Mouse (Mus musculus): ENCODE data around the gene Raf1. TPM values are rescaled to one million over a fixed set of nuclear protein-coding genes. Genes with fewer than 3 reads are reported as not detected.
A peak's percentile ranks its signal among the peaks of the same experiment; 100 is the strongest.

The Raf1 gene
- total RNA-seq, 2 experiments from 2014 or later = 78.5 to 79.3 TPM

DNA sequence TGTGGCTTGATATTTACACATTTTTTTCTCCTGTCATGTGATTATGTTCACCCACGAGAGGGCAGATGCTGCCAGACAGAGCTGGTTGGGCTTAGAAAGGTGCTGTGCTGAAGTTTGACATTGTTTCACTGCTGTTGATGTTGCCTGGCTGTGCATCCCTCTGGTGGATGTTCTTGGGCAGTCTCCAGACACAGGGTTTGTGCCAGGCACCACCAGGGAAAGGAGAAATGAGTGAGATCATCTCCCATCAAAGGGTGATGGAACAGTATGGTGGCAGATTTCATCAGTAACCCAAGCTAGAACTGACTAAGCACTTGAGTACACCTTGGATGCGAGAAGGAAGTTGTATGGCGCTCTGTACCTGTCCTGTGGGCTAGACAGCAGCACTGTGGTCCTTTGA is 60.5 kb downstream of the Raf1 start:
- no peak for DNase-seq (ENCODE audit: low spot score in 2 of 2)

DNA sequence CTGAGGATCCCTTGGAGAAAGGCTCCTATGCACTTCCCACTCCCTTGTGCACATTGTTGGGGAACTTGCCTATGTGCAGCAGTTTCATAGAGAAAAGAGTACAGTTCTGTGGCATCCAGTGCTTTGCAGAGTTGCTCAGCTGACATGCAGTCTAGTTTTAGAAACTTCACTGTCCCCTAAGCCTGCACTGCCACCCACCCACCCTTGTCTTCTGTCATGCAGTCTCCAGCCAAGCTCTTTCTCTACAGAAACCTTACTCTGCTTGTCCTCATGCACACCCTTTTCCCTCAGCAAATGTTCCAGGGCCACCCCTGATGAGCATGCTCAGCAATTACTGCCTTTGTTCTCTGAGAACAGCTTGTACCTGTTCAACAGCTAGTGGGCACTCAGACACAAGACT is 62.6 kb downstream of the Raf1 start:
- DNase-seq (ENCODE audit: low spot score in 2 of 2) = no peak

DNA sequence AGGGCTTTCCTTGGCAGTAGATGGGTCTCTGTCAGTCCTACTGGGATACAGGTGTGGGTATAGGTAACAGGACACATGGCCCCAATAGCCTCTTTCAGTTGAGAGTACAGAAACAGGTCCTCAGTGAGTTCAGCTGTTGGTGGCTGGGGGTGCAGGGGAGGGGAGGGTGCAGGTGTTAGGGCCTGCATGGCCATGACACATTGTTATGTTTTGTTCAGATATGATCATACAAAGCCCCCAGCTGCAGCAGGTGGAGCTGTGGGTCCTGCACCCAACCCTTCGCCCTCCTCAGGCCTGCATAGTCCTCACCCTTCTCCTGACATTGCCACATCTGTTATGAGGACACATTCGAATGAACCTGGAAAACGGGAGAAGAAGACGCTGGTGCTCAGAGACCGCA is 66.1 kb downstream of the Raf1 start:
- DNase-seq (ENCODE audit: low spot score in 2 of 2) = no peak

DNA sequence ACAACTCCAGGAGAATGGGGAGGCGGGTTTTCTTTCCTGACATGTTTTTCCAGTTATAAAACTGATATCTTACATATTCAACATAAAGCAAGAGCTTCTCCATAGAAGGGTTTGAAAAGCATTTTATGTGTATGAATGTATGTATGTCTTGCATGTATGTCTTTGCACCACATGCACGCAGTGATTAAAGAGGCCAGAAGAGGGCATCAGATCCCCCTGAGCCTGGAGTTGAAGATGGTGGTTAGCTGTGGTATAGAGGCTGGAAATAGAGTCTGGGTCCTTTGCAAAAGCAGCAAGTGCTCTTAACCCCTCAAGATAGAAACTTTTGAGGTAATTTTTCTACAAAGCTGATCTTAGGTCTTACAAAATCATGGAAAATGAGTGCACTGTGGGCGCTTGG is 67.3 kb downstream of the Raf1 start:
- no peak for DNase-seq (ENCODE audit: low spot score in 2 of 2)

DNA sequence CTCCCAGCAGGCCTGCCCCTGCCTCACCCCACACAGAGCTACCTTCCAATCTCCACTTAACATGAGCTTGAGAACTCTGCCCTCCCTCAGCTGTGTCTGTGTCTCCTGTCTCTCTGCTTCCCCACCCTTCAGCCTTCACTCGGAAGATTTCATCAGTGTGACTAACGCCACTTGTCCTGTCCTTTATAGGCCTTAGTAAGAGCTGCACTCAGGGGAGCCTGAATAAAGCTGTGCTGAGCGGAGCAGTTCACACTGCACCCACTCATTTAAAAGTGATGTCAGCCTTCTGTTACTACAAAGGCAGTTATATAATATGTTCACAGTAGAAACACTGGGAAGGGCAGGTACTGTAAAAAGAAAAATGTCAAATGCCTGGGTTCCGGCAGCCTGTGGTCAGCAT is 69.0 kb downstream of the Raf1 start:
- peak; percentile 33 to 81 for DNase-seq (ENCODE audit: low spot score in 2 of 2)

DNA sequence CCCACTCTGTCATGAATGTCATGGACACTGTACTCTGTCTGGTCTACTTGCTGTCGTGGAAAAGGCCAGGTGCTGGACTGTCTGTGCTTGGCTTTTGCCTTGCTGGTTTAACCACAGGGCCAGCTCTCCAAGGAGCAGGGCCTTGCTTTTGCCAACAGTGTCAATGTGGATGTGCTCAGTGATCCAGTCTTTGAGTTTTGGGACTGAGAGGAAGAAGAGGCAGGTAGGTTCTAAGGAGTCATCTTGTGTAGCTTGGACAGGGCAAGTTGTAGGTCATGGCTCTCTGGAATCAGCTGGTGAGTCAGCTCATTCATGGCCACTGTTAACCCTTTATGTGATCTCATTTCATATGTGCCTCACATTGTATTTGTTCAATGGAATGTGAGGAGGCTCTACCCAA is 70.0 kb downstream of the Raf1 start:
- DNase-seq (ENCODE audit: low spot score in 2 of 2) = no peak

DNA sequence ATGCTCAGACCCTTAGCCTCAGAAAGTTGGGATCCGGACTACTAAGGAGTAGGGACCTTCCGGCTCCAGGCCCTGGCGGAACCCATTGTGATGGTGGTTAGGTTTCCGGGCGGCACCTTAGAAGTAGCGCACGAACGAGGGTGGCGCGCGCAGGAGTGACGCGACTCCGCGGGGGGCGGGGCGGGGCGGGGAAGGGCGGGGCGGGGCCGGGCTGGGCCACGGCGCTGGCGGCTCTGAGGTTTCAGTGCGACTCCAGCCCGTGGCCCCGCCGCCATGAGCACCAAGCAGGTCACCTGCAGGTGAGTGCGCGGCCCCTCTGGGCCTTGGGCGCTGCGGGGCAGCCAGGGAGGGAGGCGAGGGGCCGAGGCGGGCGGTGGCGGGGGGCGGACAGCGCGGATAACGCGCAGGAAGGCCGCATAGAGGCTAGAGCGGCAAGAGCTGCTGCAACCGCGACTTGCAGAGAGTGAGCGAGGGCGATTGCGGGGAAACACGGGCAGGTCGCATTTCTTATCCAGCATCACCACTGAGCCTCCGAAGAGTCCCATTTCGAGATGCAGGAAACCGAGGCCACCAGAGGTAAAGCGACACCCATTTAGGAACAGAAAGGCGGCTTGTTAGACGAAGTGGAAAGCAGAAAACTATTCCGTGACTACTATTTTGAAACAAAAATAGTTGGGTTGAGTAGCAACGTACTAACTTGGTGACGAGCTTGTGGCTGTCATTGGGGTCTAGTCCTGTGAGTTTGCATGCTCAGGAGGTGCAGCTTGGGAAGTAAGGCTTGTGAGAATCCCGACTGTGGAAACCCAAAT is 74.5 kb downstream of the Raf1 start, which contains the start of gene Mkrn2:
Gene Mkrn2 (plus strand): TSS at position 188 of the 809 bp plus-strand sequence.
- DNase-seq (ENCODE audit: low spot score in 2 of 2) = peak; percentile 60 to 79

DNA sequence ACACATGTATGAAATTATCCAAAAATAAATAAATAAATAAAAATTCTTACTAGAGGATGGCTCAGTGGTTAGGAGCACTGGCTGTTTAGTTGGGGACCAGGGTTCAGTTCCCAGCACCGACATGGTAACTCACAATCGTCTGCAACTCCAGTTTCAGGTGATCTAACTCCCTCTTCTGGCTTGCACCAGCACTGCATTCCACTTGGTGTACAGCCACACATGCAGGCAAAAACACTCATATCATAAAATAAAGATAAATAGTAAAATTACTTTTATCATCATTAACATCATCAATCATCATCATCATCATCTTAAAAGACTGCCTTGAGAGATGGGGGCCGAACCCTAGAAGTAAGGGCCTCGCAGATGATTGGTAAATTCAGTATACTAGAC is 75.1 kb downstream of the Raf1 start:
- no peak for DNase-seq (ENCODE audit: low spot score in 2 of 2)

DNA sequence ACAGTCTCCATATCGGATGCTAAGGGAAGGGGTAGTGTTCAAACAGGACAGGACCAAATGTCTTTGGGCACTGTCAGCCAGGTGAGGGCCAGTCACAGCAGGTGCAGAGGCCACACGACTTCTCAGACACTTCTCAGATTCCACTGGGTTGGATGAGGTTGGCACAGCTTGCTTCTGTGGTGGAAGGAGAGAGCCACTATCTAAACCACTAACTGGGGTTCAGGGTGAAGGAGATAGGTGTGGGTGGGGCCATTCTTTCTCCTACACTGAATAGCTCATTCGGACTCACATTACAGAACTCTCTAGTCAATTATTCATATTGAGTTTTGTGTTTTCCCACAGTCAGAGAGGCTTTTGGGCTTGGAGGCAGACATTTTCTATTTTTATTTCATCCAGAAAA is 80.8 kb downstream of the Raf1 start:
- DNase-seq (ENCODE audit: low spot score in 2 of 2) = no peak

DNA sequence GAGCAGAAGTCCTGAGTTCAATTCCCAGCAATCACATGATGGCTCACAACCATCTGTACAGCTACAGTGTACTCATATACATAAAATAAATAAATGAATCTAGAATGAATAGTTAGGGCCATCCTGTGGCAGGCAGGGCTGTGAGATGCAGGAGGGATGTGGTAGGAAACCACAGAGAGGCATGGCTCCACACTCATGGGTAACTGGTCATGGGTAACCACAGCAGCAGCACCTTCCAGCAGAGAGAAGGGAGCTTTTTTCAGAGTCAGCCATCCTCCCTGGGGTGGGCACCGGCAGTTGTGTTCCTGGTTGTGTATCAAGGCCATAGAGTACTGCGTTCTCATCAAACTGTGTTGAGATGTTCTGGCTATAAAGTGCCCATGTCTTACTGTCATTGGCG is 82.0 kb downstream of the Raf1 start:
- no peak for DNase-seq (ENCODE audit: low spot score in 2 of 2)

DNA sequence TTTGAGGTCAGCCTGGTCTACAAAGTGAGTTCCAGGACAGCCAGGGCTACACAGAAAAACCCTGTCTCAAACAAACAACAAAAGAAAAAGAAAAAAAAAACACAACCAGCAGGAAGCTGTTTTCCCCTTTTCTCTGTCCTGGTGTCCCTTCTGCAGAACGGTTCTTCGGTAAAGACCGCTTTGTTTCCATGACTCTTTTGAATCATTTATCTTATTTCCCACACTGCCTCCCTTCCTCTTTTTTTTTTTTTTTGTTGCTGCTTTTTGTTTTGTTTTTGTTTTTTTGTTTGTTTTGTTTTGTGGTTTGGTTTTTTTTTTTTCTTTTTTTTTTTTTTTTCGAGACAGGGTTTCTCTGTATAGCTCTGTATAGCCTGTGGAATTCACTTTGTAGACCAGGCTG is 83.2 kb downstream of the Raf1 start:
- DNase-seq (ENCODE audit: low spot score in 2 of 2) = no peak

DNA sequence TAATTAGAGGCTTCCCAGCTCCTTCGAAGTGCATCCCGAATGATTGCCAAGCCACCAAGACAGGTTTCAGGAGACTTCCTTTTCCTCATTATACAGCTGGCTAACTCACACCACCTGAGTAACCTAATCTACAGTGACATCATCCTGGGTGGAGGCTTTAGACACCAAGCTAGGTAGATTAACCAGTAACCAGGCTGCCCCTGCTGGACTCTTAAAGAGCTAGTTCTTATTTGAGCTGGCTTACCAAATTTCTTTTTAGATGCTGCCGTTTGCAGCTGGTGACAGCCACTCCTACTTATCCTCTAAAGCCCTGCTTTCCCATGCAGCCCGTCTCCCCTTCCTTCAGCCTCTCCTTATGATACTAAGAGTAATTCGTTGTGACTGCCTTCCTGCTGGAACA is 84.0 kb downstream of the Raf1 start, which contains the start of gene Mkrn2os:
Gene Mkrn2os (minus strand): TSS at position 119 of the 400 bp plus-strand sequence.
- DNase-seq (ENCODE audit: low spot score in 2 of 2) = no peak

DNA sequence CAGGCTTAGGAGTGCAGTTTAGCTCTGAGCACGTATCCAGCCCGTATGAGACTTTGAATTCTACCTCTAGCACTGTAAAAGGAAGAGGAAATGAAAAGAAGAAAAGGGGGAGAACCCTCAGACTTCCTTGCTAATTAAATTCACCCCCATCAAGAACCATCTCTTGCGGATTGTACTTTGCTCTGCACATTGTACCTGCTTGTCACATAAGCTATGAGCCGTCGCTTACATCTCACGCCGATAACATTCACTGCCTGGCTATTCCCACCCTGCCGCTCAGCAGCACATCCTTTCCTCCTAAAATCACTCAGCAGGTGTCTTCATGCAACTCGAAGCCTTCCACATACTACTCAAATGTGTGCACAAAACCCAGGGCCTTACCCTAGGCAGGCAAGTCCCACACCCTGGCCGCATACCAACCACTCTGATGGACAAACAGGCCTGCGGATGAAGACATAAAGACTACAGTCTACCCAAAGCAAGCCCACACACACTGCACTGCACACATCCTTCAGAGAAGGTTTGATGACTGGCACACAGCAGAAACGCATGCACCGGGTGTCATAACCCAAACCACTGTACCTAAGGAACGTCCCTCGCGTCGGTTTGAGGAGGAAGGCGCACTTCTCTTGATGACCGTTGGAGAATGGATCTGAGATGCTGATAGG is 84.6 kb downstream of the Raf1 start:
- no peak for DNase-seq (ENCODE audit: low spot score in 2 of 2)

DNA sequence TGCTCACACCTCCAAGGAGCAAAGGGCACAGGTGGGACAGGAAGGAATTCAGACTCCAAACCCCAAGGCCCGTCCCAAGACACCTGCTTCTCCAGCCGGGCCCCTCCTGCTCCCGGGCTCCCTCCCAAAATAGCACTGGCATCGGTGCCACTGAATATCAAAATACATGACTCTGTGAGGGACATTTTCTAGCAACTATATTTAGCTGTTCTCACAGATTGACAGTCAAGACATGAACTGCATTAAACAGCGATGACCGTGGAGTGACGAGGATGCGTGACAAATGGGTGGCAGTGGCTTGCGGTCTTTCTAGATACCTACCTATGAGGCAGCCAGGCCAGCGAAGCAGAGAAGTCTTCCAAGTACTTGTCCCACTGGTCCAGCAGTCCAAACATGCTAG is 90.1 kb downstream of the Raf1 start:
- DNase-seq (ENCODE audit: low spot score in 2 of 2) = no peak

DNA sequence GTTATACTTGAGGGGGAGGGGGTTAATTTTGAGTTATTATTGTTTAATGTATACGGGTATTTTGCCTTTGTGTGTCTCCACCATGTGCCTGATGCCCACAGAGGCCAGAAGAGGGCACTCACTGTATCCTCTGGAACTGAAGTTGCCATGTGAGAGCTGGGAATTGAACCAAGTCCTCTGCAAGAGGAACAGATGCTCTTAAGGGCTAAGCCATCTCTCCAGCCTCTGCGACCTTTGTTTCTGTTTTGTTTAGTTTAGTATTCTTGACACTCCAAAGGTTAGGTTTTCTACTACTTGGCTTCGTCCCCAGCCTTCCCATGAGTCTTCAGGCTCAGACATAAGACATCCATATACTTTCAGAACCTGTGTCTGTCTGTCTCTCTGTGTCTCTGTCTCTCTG is 92.3 kb downstream of the Raf1 start:
- no peak for DNase-seq (ENCODE audit: low spot score in 2 of 2)

DNA sequence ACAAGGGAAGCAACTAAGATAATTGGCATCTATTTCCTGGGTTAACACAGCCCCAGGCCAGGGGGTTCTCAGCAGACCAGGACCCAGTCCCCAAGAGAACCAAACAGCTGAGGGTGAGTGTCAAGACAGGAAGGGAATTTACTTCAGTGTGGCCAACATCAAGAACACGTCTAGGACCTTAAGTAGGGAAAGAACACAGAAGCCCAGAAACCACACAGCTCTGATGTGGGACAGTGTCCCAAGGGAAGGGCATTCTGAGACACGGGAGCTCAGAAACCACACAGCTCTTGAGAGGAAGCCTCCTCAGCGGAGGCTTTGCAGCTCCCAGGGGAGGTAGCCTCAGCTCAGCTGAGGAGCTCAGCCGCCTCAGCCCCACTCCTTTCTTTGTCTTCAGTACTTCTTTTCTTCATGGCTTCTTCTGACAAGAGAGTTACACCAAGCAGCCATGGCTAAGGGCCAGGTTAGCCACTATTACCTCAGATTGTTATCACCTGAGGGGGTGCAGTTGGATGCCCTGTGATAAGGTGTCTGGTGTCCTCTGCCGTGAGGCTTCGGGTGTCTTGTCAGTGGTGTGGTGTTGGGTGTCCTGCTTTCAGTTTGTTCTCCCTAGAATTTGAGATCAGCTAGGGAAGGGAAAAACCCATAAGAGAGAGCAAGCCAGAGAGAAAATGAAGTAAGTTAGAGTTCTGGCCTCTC is 92.9 kb downstream of the Raf1 start:
- no peak for DNase-seq (ENCODE audit: low spot score in 2 of 2)

DNA sequence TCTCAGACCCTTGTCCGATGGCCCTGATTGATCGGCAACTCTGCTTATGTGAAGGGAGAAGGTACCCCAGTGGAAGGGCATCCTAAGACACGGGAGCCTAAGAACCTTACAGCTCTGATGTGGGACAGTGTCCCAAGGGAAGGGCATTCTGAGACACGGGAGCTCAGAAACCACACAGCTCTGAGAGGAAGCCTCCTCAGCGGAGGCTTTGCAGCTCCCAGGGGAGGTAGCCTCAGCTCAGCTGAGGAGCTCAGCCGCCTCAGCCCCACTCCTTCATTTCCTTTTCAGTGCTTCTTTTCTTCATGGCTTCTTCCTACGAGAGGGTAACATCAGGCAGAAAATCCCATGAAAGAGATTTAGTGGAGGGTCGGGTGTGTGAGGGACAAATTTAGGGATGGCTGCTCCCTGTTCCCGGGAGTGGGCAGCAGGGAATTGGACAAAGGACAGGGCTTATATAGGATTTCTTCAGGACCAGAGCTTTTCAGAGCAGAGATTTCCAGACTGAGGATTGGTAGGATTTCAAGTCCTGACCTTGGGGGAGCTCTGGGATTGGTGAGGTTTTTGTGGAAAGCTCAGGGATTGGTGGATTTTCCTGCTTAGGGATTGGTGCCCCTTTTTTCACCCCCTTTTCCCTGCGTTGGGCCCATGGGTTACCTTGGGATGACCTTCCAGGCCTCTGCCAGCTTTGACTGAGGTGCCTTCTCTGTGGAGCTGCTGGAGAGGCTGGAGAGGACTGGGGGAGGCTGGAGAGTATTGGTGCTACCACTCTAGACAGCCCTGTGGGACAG is 93.9 kb downstream of the Raf1 start:
- DNase-seq (ENCODE audit: low spot score in 2 of 2) = no peak

DNA sequence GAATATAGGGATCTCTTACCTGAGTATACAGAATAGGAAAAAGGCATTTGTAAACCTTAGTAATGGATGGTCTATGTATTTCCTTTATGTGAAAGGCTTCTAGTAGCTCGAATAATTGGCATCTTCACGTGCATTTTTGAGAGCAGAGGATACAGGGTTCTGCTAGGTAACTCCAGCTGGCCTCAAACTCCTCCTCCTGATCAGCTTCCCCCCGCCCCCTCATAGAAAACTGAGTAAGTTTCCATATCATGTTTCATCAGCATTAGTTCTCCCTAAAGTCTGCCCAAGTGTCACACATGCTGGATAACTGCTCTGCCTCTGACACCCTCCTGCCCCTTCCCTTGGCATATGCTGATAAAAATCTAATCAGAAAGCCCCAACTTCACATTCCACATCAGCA is 95.6 kb downstream of the Raf1 start:
- no peak for DNase-seq (ENCODE audit: low spot score in 2 of 2)

DNA sequence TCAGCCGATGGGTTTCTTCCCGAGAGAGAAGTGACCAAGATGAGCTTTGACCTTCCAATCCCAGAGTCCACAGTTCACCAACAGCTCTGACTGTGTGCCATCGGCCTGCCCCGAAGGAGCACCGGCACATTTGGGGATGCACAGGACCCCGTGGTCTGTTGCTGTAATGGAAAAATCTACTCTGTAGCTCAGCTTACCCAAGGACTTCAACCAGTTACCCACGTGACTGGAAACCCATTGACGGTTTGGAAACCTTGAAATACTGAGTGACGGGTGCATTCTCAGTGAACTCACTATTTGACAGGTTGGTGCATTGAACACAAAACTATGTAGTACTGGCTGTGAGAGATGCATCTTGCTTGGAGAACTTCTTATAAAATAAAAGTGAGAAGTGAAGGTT is 98.5 kb downstream of the Raf1 start:
- DNase-seq (ENCODE audit: low spot score in 2 of 2) = no peak

DNA sequence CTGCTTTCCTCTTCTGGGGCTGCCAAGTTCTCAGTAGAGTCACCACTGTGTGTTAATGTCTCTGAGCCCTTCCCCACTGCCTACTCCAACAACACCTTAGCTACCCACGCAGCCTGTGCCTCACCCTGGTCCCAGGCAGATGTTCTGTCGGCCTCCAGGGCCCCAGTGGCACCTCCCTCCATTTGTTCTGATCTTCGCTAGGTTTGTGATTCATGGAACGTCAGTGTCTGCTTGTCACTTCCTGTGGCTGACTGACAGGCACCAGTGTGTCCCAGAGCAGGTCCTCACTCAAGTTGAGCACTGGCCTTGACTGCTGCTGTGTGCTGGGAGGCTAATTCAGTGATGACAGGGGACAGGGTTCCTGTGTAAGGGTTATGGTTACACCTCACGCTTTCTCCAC is 99.0 kb downstream of the Raf1 start:
- DNase-seq (ENCODE audit: low spot score in 2 of 2) = no peak

DNA sequence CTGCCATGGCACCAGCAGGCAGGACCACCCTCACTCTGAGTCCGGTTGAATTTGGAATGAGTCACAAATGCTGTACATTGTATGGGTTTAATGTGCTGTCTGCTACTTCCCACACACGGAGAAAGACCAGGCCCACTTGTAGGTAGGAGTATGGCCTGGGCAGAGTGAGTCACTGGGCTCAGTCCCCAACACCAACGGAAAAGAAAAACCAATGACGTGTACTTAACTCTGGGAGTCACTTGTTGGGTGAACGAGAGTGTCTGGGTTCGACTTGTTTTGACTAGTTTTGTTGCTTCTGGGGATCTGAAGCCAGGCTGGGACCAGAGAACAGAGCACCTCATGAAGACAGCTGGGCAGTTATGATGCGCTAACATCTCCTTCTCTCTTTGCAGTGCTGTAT is 102.3 kb downstream of the Raf1 start:
- DNase-seq (ENCODE audit: low spot score in 2 of 2) = no peak
